Mouse (Mus musculus): ENCODE data around the gene Rarres2.

The Rarres2 gene

GRCm38 (mm10) chr6:48572572-48573061 is at the start of gene Rarres2:
Rarres2 (minus strand) TSS chr6:48572789.
- no peak for DNase-seq (ENCODE audit: low spot score in 2 of 2)

GRCm38 (mm10) chr6:48620031-48620430 is 47.4 kb upstream of the Rarres2 start:
- no peak for DNase-seq (ENCODE audit: low spot score in 2 of 2)

- DNase-seq (ENCODE audit: low spot score in 2 of 2): no peak
Observed at GRCm38 (mm10) chr6:48614756-48615155, 42.2 kb upstream of the Rarres2 start.

GRCm38 (mm10) chr6:48613464-48613863 is 40.9 kb upstream of the Rarres2 start:
- DNase-seq (ENCODE audit: low spot score in 2 of 2): no peak

GRCm38 (mm10) chr6:48610657-48611056 is 38.1 kb upstream of the Rarres2 start:
- DNase-seq (ENCODE audit: low spot score in 2 of 2): no peak

- no peak for DNase-seq (ENCODE audit: low spot score in 2 of 2)
Observed at GRCm38 (mm10) chr6:48609512-48609911, 36.9 kb upstream of the Rarres2 start.

- DNase-seq (ENCODE audit: low spot score in 2 of 2): no peak
Observed at GRCm38 (mm10) chr6:48608124-48608523, 35.5 kb upstream of the Rarres2 start.

- DNase-seq (ENCODE audit: low spot score in 2 of 2): peak in 1 of 2 experiments; percentile 58
Observed at GRCm38 (mm10) chr6:48602080-48602741, 29.6 kb upstream of the Rarres2 start.

- DNase-seq (ENCODE audit: low spot score in 2 of 2): peak; percentile 86 to 96
Observed at GRCm38 (mm10) chr6:48601271-48602079, 28.9 kb upstream of the Rarres2 start, which contains the start of gene Zfp775. Zfp775 (plus strand) TSS chr6:48602063.

GRCm38 (mm10) chr6:48600594-48600993 is 28.0 kb upstream of the Rarres2 start:
- DNase-seq (ENCODE audit: low spot score in 2 of 2): no peak

GRCm38 (mm10) chr6:48597233-48597625 is 24.6 kb upstream of the Rarres2 start:
- no peak for DNase-seq (ENCODE audit: low spot score in 2 of 2)

- DNase-seq (ENCODE audit: low spot score in 2 of 2): no peak
Observed at GRCm38 (mm10) chr6:48596545-48597232, 24.1 kb upstream of the Rarres2 start.

- no peak for DNase-seq (ENCODE audit: low spot score in 2 of 2)
Observed at GRCm38 (mm10) chr6:48595278-48595677, 22.7 kb upstream of the Rarres2 start.

GRCm38 (mm10) chr6:48594043-48594738 is 21.6 kb upstream of the Rarres2 start:
- DNase-seq (ENCODE audit: low spot score in 2 of 2): no peak

GRCm38 (mm10) chr6:48593158-48594042 is 20.8 kb upstream of the Rarres2 start, which contains the start of the genes Repin1 and Gm44965:
Repin1 (plus strand) TSS chr6:48593883.
Gm44965 (plus strand) TSS chr6:48593941.
- peak; percentile 79 to 92 for DNase-seq (ENCODE audit: low spot score in 2 of 2)

GRCm38 (mm10) chr6:48591871-48592270 is 19.3 kb upstream of the Rarres2 start:
- no peak for DNase-seq (ENCODE audit: low spot score in 2 of 2)

GRCm38 (mm10) chr6:48591221-48591845 is 18.7 kb upstream of the Rarres2 start:
- no peak for DNase-seq (ENCODE audit: low spot score in 2 of 2)

- no peak for DNase-seq (ENCODE audit: low spot score in 2 of 2)
Observed at GRCm38 (mm10) chr6:48589194-48589750, 16.7 kb upstream of the Rarres2 start, which contains the start of gene Gm45021. Gm45021 (plus strand) TSS chr6:48589610.

GRCm38 (mm10) chr6:48582037-48582436 is 9.4 kb upstream of the Rarres2 start:
- peak in 1 of 2 experiments; percentile 55 for DNase-seq (ENCODE audit: low spot score in 2 of 2)
